Mouse (Mus musculus) liver, embryonic 18 days (tissue): ENCODE results near the gene Gpr137. TPM values are rescaled to one million over a fixed set of nuclear protein-coding genes. Genes with fewer than 3 reads are reported as not detected.

Experiments
- polyA plus RNA-seq: library from polyadenylated mRNA; depleted of rRNA; stranded (reverse); fragments of >200 nt; gene quantifications from 2 replicates; pipeline ENCODE4 v1.2.3, GENCODE M21; 2012; rRNA removed

The Gpr137 gene
- polyA plus RNA-seq: 11.6 and 11.9 TPM in 2 replicates

DNA sequence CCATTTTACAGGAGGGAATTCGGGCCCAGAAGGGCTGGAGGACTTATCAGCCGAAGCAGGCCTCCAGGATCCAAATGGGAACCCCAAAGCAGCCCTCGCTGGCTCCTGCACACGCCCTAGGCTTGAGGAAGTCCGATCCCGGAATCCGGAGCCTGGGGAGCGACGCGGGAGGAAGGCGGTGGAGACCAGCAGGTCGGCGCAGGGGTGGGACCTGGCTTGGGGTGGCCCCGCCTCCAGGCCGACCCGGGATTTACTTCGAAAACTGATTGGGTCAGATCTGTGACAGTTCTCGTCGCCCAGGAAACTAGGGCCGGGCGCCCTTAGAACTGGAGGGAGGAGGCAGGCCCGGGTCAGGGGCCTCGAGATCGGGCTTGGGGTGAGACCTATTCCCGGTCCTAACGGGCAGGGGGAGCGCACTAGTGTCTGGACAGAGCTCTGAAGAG lies at the start of gene Gpr137:
Gpr137 (minus strand) TSS at position 232 of the 443 bp plus-strand sequence.

DNA sequence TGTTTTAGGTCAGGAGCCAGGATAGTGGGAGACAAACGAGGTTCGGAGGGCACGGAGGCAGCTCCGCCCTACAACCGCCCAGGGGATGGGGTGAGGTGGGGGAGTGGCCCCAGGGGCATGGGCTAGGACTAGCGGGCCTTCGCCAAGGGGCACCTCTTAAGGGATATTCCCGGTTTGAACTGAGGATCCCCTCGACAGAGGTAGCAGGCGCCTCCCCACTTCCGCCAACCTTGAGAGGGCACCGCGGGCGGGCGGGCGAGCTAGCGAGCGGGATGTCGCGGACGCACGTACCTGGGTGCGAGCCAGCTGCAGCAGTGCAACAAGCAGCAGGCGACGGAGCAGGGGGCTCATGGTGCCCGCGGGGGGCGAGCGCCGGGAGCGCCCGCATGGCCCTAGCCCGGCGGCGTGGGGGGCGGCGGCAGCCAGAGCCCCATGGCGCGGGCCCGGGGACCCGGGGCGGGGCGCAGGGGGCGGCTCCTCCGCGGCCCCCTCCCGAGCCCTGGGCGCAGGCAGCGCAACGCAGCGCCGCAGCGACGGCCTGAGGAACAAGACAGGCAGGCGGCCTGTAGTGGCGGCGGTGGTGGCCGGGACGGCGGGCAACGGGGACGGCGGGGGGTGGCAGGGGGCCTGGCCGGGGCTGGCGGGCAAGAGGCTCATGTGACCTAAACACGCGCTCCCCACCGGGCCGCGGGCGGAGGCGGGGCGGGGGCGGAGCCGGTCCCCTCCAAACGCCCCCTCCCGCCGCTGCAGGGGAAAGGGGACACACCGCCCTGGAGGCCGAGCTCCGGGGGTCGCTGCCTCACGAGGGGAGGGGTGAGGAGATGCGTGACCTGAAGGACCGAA lies 45.0 kb upstream of the Gpr137 start, which contains the start of gene Vegfb:
Vegfb (minus strand) TSS at position 591 of the 843 bp plus-strand sequence.

DNA sequence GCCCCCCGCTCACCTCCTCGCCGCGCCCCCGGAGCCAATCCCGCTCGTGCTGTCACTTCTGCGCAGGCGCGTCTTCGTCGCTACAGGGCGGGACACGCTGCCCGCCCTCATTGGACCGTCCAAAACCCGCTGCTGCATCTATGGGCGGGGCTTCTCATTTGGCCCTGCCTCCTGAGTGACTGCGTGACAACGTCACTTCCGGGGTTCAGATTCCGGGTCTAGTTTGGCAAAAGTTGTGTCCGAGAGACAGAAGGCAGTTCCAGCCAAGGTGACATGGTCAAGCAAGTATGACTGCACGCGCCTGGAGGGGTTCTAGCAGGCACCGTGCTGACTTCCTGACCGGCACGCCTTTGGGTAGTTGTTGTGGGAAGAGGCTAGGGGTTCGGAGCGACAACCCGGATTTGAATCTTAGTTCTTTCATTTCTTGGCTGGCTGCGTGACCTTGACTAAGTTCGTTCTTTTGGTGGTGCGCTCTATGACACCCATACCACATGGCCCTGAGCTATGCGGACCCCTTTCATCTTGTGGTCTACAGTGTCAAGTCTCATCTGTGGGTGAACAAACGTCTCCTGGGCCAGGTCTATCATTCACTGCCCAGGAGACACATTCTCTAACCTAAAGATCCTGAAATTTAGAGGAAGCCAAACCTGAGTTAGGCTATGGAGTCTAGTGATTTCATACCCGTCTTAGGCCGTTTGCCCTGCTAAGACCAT lies 38.3 kb upstream of the Gpr137 start, which contains the start of gene Fkbp2:
Fkbp2 (minus strand) TSS at position 121 of the 713 bp plus-strand sequence.

DNA sequence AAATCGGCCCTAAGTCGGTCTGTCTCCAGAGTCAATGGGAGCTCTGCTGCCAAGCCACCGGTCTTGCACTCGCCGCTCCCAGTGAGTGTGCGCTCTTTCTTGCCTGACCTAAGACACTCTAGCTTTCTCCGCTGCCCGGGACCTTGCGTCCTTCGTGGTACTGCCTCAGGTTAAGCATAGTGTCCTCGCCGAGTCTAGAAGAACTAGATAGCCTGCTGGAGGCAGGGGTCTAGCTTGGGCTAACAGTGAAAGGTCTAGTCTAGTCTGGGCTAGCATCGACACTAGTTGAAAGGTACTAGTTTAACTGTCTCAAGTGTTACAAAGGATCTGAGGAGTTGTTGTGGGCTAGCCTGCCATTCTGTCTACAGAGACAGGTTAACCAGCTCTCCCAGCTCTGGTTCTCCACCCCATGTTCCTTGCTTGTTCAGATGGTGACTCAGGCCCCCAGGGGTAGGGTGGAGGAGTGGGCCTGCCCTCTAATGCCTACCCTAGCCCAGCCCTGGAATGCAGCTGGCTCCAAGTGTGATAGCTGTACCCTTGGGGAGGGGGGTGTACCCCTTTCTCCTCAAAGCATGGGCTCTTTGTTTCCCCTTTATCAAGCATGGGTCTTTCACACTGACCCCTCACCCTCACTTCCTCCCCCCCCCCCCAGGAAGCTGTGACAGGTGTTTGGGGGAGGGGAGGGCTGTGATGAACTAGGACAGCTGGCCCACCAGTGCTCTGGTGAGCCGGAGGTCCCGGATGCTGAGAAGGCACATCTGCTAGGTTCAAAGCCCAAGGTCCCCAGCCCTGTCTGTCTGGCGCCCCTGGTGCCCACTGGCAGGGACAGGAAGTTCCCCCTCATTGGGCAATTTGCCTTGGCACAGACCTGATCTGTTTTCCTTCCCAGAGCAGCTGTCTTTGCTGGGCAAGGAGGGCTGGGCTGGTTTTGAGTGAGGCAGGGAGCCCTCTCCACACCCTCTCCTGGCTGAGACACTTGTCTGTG lies 33.5 kb upstream of the Gpr137 start, which contains the start of gene Plcb3:
Plcb3 (minus strand) TSS at position 934 of the 985 bp plus-strand sequence.

DNA sequence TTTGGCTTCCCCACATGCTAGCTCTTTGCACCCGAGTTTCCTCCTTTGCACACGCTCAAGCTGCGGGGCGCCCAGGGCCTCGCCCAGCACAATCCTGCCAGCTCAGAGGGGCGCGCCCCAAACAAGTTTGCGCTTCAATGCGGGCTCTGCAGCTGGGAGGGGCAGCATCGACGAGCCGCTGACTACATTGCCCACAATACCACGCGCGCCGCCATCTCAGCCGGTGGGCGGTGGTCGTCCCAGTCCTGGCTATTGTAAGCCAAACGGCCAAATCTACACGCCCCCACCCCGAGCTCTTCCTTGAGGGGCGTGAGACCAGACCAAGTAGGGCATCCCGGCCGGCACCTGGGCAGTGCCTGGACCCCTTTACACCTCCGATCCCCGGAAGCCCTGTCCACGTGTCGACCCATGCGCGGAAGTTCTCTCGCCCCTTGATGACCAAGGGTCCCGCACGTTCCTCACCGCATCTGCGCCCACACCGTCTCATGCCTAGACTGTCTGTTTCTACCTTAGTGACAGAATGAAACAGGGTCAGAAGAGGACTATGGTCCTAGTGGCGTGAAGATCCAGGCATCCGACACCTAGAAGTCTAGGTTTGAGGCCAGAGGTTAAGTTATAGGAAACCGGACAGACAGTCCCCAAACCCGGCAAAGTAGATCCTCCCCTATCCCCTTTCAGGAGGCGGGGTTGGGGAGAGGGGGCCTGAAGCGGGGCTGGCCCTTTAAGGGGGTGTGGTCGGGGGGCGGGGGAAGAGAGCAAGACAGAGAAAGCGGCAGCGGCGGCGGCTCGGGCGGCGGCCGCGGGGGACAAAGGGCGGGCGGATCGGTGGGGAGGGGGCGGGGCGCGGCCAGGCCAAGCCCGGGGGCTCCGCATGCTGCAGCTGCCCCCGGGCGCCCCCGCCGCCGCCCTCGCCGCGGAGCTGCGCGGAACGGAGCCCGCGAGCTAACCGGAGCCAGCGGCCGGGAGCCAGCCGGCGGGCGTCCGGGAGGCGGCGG lies 32.2 kb upstream of the Gpr137 start, which contains the start of gene Ppp1r14b:
Ppp1r14b (plus strand) TSS at position 758 of the 995 bp plus-strand sequence.

DNA sequence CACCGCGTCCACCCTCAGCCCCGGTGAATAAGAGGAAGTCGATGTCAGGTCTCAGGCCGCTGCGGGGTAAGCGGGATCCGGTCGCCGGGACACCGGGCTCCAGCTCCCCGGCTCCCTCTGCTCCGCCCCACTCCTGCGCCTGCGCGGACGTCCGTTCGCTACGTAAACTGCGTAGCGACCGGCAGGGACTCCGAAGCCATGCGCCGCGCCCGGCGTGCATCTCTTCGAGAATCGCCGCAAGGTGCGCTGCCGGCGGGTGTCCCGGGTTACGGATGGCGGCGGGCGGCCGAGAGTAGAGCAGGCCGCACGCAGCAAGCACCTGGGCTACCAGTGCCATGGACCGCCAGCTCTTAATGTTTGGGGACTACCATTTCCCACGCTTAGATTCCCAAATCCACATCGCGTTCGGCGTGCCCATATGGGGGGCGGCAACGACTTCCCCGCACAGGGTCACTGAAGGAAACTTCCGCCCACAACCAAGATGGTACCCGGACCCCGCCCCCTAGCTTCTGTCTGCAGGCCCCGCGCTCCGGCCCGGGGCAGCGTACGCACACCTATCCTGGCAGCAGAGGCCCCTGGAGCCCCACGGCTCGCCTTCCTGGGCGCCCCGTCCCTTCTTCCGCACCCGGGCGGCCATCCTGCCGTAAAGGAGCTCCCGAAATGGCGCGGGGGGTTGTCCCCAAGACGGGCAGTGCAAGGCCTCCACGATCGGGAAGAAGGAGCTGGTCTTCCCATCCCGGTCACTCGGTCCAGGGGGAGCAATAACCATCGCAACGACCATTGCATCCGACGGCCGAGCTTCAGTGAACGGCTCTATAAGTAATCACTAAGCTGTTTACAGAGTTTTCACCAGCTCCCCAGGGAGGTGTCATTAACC lies 670 bp downstream of the Gpr137 start, which contains the start of gene Bad:
Bad (plus strand) TSS at position 490 of the 877 bp plus-strand sequence.

DNA sequence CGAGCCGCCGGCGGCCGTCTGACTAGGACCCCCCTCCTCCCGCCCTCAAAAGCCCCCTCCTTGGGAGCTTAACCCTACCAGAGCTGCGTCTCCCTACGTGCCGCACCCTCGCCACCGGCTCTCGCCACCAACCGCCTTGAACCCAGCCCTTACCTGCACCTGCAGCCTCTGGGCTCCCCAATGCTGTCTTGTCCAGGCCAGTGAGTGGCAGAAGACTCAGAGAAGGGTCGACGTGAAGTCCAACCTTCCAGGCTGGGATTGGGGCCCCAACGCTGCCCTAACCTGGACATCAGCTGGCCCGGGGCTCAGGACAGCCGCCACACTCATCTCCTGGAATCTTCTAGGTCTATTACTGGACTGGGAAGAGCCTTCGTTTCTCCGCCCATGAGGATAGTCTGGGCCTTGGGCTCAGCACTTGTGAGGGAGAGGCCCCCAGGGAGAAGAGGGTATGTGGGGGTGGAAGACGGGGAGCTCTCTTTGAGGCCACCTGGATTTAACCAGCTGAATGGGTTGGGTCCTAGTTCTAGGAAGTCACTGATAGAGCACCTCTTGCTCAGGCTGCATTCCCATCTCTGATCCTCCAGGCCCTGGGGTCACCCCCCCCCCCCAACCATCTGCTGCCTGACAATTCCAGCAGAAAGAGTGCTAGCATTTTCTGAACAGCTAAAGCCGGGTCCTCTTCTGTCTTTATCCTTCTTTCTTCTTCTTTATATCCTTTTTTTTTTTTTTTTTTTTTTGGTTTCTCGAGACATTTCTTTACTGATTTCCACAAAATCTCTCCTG lies 7.9 kb downstream of the Gpr137 start, which contains the start of gene Kcnk4:
Kcnk4 (minus strand) TSS at position 321 of the 783 bp plus-strand sequence.

DNA sequence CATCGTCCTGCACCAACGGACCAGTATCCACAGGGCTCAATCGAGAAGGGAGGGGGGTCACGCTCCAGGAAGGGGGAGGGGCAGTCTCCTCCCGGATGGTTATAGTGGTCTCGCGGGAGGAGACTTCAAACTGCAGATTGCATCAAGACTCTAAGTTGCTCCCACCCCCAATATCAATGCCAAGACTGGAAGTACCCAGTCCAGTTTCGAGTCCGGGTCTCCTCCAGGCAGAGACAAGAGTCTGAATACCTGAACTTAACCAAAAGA lies 17.0 kb downstream of the Gpr137 start, which contains the start of gene Catsperz:
Catsperz (minus strand) TSS at position 74 of the 267 bp plus-strand sequence.

DNA sequence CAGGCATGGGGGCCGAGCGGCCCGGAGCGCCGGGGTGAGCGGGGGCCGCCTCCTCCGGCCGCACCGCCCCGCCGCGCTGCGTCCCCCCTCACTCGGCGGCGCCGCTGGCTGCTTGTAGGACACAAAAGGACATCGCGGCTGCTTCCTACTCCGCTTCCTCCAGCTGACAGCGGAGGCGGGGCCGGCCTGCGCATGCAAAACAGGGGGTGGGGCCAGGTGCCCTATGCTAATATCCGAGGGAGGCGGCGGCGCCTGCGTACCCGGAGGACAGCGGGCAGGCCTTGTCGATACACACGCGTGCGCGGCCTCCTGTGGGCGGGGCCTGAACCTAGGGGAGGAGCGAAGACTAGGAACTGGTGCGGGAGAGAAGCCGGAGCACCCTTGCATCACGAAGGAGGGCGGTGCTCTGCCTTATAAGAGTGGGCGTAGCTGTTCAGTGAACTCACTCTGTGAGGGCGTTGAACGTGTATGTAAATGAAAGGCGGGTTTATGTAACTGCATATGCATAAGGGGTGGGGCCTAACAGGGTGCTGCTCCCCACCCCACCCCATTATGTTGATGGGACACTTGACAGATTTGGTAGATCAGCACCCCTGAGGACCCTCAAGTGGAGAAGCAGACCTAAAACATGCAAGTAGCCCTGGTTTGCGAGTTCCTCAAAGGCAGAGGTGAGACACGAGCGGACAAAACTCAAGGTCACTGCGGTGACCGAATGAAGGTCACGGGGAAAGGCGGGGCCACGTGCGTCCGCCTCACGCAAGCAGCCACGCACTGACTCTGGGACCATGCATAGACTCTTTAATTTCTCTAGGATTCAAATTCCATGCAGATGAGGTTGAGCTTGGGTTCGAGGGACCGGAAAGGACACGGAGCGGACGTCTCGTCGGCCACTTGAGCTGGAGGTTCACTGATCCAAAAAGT lies 20.4 kb downstream of the Gpr137 start, which contains the start of gene Esrra:
Esrra (minus strand) TSS at position 167 of the 921 bp plus-strand sequence.

DNA sequence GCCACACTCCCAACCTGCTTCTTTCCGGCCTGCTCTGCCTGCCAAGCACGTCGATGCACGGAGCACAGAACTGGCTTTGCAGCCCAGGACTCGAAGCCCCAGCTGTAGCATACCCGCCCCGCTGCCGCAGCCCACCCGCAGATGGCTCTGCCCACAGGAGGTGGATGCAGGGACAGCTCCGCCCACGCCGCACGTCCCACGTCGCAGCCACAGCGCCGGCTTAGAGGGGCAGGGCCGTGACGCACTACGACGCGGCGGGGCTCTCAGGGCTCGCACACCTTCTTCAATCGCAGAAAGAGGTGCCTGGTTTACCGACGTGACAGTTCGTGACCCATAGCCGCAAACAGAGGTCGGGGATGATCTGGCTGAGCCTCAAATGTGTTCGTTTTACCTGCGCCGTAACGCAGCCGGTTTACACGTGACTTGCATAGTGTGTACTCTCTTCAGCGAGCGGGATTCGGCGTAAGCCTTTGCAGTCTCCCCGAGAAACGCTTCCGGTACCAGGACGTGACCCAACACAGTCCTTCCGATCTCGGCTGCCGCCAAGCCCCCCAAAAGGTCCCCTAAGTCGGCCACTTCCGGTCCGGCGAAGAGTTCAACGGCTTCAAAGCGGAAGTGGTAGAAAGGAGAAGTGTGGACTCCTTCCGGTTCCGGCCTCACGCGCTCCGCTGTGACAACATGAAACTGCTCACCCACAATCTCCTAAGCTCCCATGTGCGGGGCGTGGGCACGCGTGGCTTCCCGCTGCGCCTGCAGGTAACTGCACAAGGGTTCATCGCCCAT lies 32.6 kb downstream of the Gpr137 start, which contains the start of the genes Trmt112 and Prdx5:
Trmt112 (plus strand) TSS at position 192 of the 783 bp plus-strand sequence.
Prdx5 (minus strand) TSS at position 600 of the 783 bp plus-strand sequence.

Other genes with a start within 250 kb of the Gpr137 start
- 3.1 and 3.5 TPM in 2 replicates for gene Rps6ka4, start 101.8 kb downstream of the Gpr137 start, polyA plus RNA-seq
- gene Ccdc88b, start 84.3 kb downstream of the Gpr137 start, polyA plus RNA-seq: 6.4 and 6.7 TPM in 2 replicates
- 55.7 and 59.3 TPM in 2 replicates for gene Trmt112, start 32.8 kb downstream of the Gpr137 start, polyA plus RNA-seq
- gene Prdx5, start 32.4 kb downstream of the Gpr137 start, polyA plus RNA-seq: 267 and 283 TPM in 2 replicates
- gene Esrra, start 20.7 kb downstream of the Gpr137 start, polyA plus RNA-seq: 10.1 and 12.5 TPM in 2 replicates
- 0.08 and 0.10 TPM in 2 replicates for gene Catsperz, start 17.1 kb downstream of the Gpr137 start, polyA plus RNA-seq
- 0.03 TPM in 1 of 2 replicates, not detected in the other for gene Kcnk4, start 8.0 kb downstream of the Gpr137 start, polyA plus RNA-seq
- 22.7 and 23.0 TPM in 2 replicates for gene Bad, start 619 bp downstream of the Gpr137 start, polyA plus RNA-seq
- gene Ppp1r14b, start 32.5 kb upstream of the Gpr137 start, polyA plus RNA-seq: 40.3 and 42.2 TPM in 2 replicates
- 9.5 and 12.1 TPM in 2 replicates for gene Plcb3, start 34.0 kb upstream of the Gpr137 start, polyA plus RNA-seq
- gene Fkbp2, start 38.0 kb upstream of the Gpr137 start, polyA plus RNA-seq: 61.8 and 67.5 TPM in 2 replicates
- 8.7 and 9.8 TPM in 2 replicates for gene Vegfb, start 45.2 kb upstream of the Gpr137 start, polyA plus RNA-seq
- gene Dnajc4, start 50.1 kb upstream of the Gpr137 start, polyA plus RNA-seq: 10.4 and 11.7 TPM in 2 replicates
- gene Nudt22, start 53.6 kb upstream of the Gpr137 start, polyA plus RNA-seq: 9.5 TPM in 2 replicates
- 3.1 and 3.2 TPM in 2 replicates for gene Trpt1, start 53.7 kb upstream of the Gpr137 start, polyA plus RNA-seq
- gene Fermt3, start 77.0 kb upstream of the Gpr137 start, polyA plus RNA-seq: 47.6 and 60.3 TPM in 2 replicates
- gene Stip1, start 97.5 kb upstream of the Gpr137 start, polyA plus RNA-seq: 57.8 and 59.8 TPM in 2 replicates
- gene Macrod1, start 114.3 kb upstream of the Gpr137 start, polyA plus RNA-seq: 10.4 and 11.4 TPM in 2 replicates
- 0.02 and 0.04 TPM in 2 replicates for gene Flrt1, start 163.2 kb upstream of the Gpr137 start, polyA plus RNA-seq